Mouse (Mus musculus) megakaryocyte, embryonic 14.5 days (primary cell): Measurements from ENCODE around the gene Epha1. TPM values are rescaled to one million over a fixed set of nuclear protein-coding genes. Genes with fewer than 3 reads are reported as not detected.

Experiments used
- H3K27me3 ChIP-seq: replicated peaks from 2 replicates; pipeline ENCODE3; 2012; ENCODE audit warnings: inconsistent platforms
- H3K36me3 ChIP-seq: replicated peaks from 2 replicates; pipeline ENCODE3; 2012; ENCODE audit warnings: low read length, inconsistent platforms, mixed read lengths
- H3K4me1 ChIP-seq: 2 replicates; pipeline ENCODE4 v1.6.1; 2012; ENCODE audit warnings: inconsistent platforms
- H3K4me3 ChIP-seq: replicated peaks from 2 replicates; pipeline ENCODE3; 2012; ENCODE audit warnings: moderate library complexity, mild to moderate bottlenecking, inconsistent platforms
- H3K9me3 ChIP-seq: 2 replicates; pipeline ENCODE4 v1.6.1; 2012; ENCODE audit warnings: inconsistent platforms
- FLI1 ChIP-seq: IDR thresholded peaks from 2 replicates; pipeline ENCODE4 v1.6.1; 2012; ENCODE audit warnings: low read length, inconsistent platforms, mixed read lengths
- GATA1 ChIP-seq: IDR thresholded peaks from 3 replicates; pipeline ENCODE4 v1.6.1; 2012; ENCODE audit warnings: mixed read lengths, low read length, inconsistent platforms, borderline replicate concordance
- polyA plus RNA-seq: library from polyadenylated mRNA; stranded (reverse); fragments of >175 nt; gene quantifications from 2 replicates; pipeline ENCODE4 v1.2.3, GENCODE M21; 2012; ENCODE audit warnings: low replicate concordance; ENCODE audit not compliant: insufficient read depth

The Epha1 gene
- polyA plus RNA-seq, 1 experiment, result not detected

DNA sequence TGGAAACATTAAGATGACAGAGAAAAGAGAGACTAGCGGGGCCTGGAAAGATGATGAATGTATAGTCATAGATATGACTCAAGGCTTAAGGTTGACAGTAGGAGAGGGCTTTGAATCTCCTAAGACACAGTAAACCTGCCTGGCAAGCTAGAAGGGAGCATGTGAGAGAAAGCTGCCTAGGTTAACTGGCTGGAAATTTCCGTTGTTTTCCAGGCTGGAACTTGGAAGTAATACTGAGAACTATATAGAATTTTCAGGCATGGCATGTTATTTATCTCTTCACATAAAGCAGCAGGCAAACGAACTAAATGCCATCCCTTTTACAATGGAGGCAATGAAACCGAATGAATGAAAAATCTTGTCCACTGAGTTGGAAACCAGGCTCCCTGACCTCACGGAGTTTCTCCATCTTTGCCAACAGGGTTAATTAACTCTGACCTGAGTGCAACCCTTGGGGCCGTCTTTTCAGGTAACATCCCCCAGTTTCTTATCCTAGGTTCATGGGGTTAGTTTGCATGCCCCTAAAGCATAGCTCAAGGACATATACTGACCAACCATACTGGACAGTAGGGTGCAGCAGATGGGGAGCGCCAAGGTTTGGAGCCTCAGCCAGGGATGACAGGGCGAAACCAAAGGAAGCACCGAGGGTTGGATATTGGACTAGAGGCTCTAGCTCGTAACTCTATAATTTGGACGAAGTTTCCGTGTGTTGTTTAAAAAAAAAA is 24.6 kb downstream of the Epha1 start:
- peak overlapping the region; percentile 98 for H3K4me3 ChIP-seq
- H3K4me1 ChIP-seq, result peaks cover 69% of the 10 kb centered on the region
- H3K27me3 ChIP-seq, result no peaks in the 10 kb centered on the region
- no peaks in the 10 kb centered on the region for H3K9me3 ChIP-seq
- no peak for TF ChIP-seq FLI1
- TF ChIP-seq GATA1, result no peak
- peaks cover 35% of the 10 kb centered on the region for H3K36me3 ChIP-seq

DNA sequence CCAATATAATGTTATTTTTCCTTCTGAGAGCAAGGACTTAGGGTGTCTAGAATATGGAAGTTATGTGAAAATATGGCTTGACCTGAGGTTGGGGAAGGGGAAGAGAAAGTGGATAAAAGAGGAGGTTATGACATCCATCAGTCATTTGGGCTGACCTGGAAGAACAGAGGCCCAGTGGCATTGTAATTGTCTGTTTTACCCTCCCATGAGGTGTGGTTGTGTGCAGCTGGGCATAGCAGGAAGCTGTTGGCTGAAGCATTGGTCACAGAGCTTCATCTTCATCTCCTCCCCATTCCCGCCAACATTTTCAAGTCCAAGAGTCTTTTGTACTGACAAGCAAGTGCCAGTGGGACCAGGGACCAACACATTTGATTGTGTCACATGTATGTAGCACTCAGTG is 28.8 kb downstream of the Epha1 start:
- TF ChIP-seq GATA1 (no peak), FLI1 (no peak)
- Histone ChIP-seq H3K9me3 (no peaks in the 10 kb centered on the region), H3K27me3 (no peaks in the 10 kb centered on the region), H3K4me1 (peaks cover 74% of the 10 kb centered on the region), H3K4me3 (peak overlapping the region; percentile 70), H3K36me3 (peaks cover 5% of the 10 kb centered on the region)

GRCm38 (mm10) chr6:42343361-42344120 is 29.5 kb downstream of the Epha1 start:
- Histone ChIP-seq H3K4me3 (peak overlapping the region; percentile 51), H3K36me3 (peaks cover 10% of the 10 kb centered on the region), H3K9me3 (0 out of 2 replicates have a peak, but pooled peaks cover 4% of the 10 kb centered on the region), H3K4me1 (peaks cover 70% of the 10 kb centered on the region), H3K27me3 (no peaks in the 10 kb centered on the region)
- TF ChIP-seq FLI1 (no peak), GATA1 (no peak)

DNA sequence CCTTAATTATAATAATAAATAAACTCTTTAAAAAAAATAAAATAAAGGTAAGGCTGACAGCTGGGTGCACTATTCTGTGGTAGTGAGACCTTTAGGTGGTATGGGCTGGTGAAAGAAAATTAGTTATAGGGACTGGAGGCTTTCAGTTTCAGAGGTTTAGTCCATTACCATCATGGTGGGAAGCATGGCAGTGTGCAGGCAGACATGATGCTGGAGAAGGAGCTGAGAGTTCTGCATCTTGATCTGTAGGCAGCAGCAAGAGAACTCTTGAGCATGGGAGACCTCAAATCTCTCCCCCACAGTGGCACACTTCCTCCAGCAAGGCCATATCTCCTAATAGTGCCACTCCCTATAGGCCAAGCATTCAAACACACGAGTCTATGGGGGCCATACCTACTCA is 30.9 kb downstream of the Epha1 start:
- H3K27me3 ChIP-seq, result no peaks in the 10 kb centered on the region
- H3K4me3 ChIP-seq, result no peak overlapping the region
- H3K9me3 ChIP-seq, result 0 out of 2 replicates have a peak, but pooled peaks cover 4% of the 10 kb centered on the region
- no peak for TF ChIP-seq GATA1
- TF ChIP-seq FLI1, result no peak
- H3K4me1 ChIP-seq, result peaks cover 62% of the 10 kb centered on the region
- H3K36me3 ChIP-seq, result peaks cover 10% of the 10 kb centered on the region

- no peaks in the 10 kb centered on the region for H3K27me3 ChIP-seq
- H3K9me3 ChIP-seq, result 0 out of 2 replicates have a peak, but pooled peaks cover 4% of the 10 kb centered on the region
- H3K4me1 ChIP-seq, result peaks cover 50% of the 10 kb centered on the region
- peaks cover 6% of the 10 kb centered on the region for H3K36me3 ChIP-seq
- TF ChIP-seq GATA1, result no peak
- TF ChIP-seq FLI1, result no peak
- H3K4me3 ChIP-seq, result no peak overlapping the region
Observed at GRCm38 (mm10) chr6:42339981-42340380, 33.1 kb downstream of the Epha1 start.

DNA sequence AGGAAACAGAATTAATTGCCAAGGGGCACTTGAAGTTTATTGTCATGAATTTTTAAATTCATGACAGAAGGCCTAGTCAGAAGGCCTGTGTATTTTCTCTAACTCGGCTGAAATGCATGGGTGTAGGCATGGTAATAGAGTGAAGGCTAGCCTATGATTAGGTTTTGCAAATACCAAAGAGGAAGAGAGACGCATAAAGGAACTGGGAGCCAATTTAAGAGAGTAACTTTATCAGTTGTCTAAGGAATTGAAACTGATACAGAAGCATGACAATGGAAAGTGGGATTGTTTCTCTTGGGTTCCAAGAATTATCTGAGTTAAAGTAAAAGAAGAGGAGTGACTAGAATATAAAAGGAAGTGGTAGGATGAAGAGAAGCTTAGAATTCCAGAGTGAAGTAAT is 33.9 kb downstream of the Epha1 start:
- TF ChIP-seq GATA1 (no peak), FLI1 (no peak)
- no peaks in the 10 kb centered on the region for H3K27me3 ChIP-seq
- peaks cover 6% of the 10 kb centered on the region for H3K36me3 ChIP-seq
- H3K4me3 ChIP-seq, result no peak overlapping the region
- 0 out of 2 replicates have a peak, but pooled peaks cover 4% of the 10 kb centered on the region for H3K9me3 ChIP-seq
- H3K4me1 ChIP-seq, result peaks cover 42% of the 10 kb centered on the region

DNA sequence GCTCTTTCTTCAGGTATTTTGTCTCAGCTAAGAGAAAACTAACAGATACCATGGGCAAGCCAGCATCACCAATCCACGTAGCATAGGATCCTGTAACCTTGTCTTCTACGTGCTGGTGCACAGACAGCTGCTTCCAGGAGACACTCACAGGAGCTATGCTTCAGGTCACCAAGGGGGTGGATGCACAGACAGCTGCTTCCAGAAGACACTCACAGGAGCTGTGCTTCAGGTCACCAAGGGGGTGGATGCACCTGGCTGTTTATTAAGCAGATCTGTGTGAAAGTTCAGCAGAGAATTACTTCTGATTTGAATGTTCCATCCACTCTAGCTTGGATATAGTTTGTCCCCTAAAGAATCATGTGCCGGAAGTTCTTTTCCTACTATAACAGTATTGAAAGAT is 42.1 kb downstream of the Epha1 start:
- no peaks in the 10 kb centered on the region for H3K36me3 ChIP-seq

GRCm38 (mm10) chr6:42330216-42330615 is 42.9 kb downstream of the Epha1 start:
- H3K4me1 ChIP-seq, result peaks cover 22% of the 10 kb centered on the region
- H3K36me3 ChIP-seq, result no peaks in the 10 kb centered on the region
- H3K27me3 ChIP-seq, result peaks cover 7% of the 10 kb centered on the region
- no peak for TF ChIP-seq FLI1
- no peak for TF ChIP-seq GATA1
- peaks cover 8% of the 10 kb centered on the region; the same call in 1 of the 2 replicates for H3K9me3 ChIP-seq
- H3K4me3 ChIP-seq, result no peak overlapping the region

More for the DNA sequence above, 42.1 kb downstream of the Epha1 start:
- Histone ChIP-seq H3K4me3 (no peak overlapping the region), H3K4me1 (peaks cover 15% of the 10 kb centered on the region), H3K27me3 (peaks cover 7% of the 10 kb centered on the region), H3K9me3 (peaks cover 8% of the 10 kb centered on the region; the same call in 1 of the 2 replicates)
- TF ChIP-seq GATA1 (no peak), FLI1 (no peak)

DNA sequence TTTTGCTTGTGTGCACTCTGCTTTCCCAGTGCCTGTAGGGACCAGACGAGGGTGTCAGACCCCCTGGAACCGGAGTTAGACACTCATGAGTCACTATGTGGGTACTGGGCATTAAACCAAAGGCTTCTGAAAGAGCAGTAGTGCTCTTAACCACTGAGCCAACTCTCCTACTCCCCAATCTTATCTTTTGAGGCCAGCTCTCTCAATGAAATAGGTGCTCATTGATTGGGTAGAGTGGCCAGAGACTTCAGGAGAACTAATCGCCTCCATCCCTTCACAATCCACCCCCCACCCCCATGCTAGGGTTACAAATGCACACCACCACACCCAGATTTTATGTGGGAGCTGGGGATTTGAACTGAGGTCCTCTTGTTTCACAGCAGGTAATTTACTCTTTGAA is 44.3 kb downstream of the Epha1 start:
- H3K9me3 ChIP-seq, result peaks cover 8% of the 10 kb centered on the region; the same call in 1 of the 2 replicates
- TF ChIP-seq FLI1 (no peak), GATA1 (no peak)

DNA sequence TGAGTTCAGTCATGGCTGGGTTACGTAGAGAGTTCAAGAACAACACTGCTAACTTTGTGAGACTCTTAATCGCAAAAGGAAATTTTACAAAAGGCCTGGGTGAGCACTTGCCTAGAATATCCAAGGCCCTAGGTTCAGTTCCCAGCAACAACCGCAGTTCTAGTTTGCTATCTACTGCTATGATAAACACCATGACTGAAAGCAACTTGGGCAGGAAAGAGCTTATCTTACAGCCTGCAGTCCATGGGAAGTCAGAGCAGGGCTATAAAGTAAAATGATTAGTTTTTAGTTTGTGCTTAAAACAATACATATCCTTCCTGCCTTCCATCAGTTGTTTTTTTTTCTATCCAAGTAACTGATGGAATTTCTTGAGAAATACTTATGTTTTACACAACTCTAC is 46.6 kb downstream of the Epha1 start:
- Histone ChIP-seq H3K9me3 (no peaks in the 10 kb centered on the region; the same call in 1 of the 2 replicates), H3K4me1 (peaks cover 47% of the 10 kb centered on the region), H3K36me3 (no peaks in the 10 kb centered on the region), H3K27me3 (peaks cover 44% of the 10 kb centered on the region), H3K4me3 (no peak overlapping the region)
- TF ChIP-seq GATA1 (no peak), FLI1 (no peak)

More for the DNA sequence above, 44.3 kb downstream of the Epha1 start:
- H3K4me3 ChIP-seq, result no peak overlapping the region
- H3K4me1 ChIP-seq, result peaks cover 37% of the 10 kb centered on the region
- no peaks in the 10 kb centered on the region for H3K36me3 ChIP-seq
- H3K27me3 ChIP-seq, result peaks cover 21% of the 10 kb centered on the region
